Mouse (Mus musculus) skeletal muscle tissue, postnatal 0 days (tissue): ENCODE measurements around the gene Rgs9. TPM values are rescaled to one million over a fixed set of nuclear protein-coding genes. Genes with fewer than 3 reads are reported as not detected.

Experiments used
- polyA plus RNA-seq: library from polyadenylated mRNA; unstranded; fragments of >200 nt; fragmentation: Nextera tagmentation; extraction: Ambion mirVana; gene quantifications from 2 replicates; pipeline ENCODE4 v1.2.1, GENCODE M21; 2015

Gene Rgs9
- 0.28 TPM in 2 replicates for polyA plus RNA-seq

DNA sequence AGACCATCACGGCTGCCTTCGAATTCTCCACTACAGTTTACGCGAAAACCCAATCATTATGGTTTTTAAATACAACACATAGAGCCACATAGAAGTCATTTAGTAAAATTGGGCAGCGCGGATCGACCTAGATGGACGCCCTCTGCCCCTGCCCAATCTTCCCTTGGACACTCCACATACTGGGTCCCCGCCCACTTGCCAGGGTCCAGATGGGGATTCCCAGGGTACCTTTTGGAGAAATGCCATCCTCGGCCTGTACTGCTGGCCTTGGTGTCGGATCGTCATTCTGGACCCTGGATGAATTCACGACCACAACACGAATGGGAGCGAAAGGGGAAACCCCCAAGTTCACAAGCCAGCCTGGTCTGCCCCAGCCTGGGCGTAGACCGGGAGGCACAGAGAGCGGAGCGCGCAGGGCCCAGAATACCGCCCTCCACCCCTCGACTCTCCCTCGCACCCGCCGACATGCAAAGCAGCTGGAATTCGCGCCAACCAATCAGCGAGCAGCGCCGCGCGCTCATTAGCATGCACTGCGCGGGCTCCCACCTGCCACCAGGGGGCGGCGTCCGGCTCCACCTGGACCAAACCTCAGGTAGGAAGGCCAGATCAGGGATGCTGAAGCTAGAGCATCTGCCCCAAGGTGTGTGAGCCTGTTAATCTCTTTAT lies at the start of gene Rgs9:
Rgs9 (minus strand) TSS at position 420 of the 666 bp plus-strand sequence.

Other genes starting within 250 kb of the Rgs9 start
- not detected in 2 replicates for gene E030025P04Rik, start 153.8 kb downstream of the Rgs9 start, polyA plus RNA-seq
- gene Gna13, start 64.7 kb upstream of the Rgs9 start, polyA plus RNA-seq, result 24.3 and 25.8 TPM in 2 replicates
- gene 9930022D16Rik, start 115.8 kb upstream of the Rgs9 start, polyA plus RNA-seq, result not detected in 2 replicates
- 38.6 and 42.0 TPM in 2 replicates for gene Amz2, start 127.8 kb upstream of the Rgs9 start, polyA plus RNA-seq
- 4.2 and 4.4 TPM in 2 replicates for gene Arsg, start 175.2 kb upstream of the Rgs9 start, polyA plus RNA-seq
- 6.5 and 7.3 TPM in 2 replicates for gene Slc16a6, start 175.5 kb upstream of the Rgs9 start, polyA plus RNA-seq